Mouse (Mus musculus): ENCODE data around the gene Olfr1311. TPM values are rescaled to one million over a fixed set of nuclear protein-coding genes. Genes with fewer than 3 reads are reported as not detected.
"Not testable (repeated sequence)": the region's sequence is repeated elsewhere in the genome, so short reads cannot be mapped to it uniquely, and the experiment has no call there.

The Olfr1311 gene
- not detected in 2 replicates for polyA plus RNA-seq (2016; fragmentation: Nextera tagmentation; extraction: Ambion mirVana)

DNA sequence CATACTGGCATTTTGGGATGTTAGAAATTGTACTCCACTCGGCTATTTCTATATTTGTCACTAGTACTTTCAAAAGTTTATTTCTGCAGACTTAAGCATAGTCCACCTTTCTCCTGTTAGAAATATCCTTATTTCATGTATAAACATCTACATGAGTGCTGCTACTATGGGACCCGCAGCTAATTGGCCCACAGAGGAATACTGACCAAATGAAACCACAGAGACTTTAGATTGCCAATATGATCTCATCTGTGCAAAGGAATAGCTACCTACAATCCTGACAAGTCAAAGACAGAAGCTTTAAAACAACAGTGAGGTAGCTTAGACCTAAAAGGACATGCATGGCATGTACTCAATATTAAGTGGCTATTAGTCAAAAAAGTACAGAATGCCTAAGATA is at the start of gene Olfr1311:
Gene Olfr1311, minus strand, starts transcription at position 101 of the 400 bp plus-strand sequence.
- no peak for DNase-seq (ENCODE audit: low spot score)
- no peaks in the 10 kb centered on the region for H3K27me3 ChIP-seq (ENCODE audit: low read depth, poor library complexity, severe bottlenecking)
- no peak within 1 kb of the TSS for H3K27ac ChIP-seq (replicated peaks)
- no peaks in the 10 kb centered on the region for H3K9me3 ChIP-seq (replicated peaks)
- no peak within 1 kb of the TSS for H3K4me3 ChIP-seq
- no peaks in the 10 kb centered on the region for H3K36me3 ChIP-seq
- WGBS, result 92% methylated on average over 2 of the region's 2 CpGs
- H3K4me1 ChIP-seq, result no peaks in the 10 kb centered on the region

DNA sequence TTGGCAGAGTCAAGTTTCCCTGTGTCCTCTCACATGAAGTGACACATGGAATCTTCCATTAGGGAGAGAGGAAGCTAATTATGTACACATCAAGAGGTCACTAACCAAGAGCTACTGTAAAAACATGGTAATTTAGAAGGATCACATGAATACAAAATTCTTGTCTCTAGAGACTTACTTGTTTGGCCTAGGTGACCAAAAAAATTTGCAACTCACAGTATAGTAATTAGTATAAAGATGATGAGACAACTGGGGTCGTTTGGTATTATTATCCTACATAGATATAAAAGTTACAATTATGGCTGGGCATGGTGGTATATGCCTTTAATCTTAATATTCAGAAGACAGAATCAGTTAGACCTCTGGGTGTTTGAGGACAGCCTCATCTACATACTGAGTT is 25.9 kb upstream of the Olfr1311 start, which contains the start of gene Olfr1312:
Gene Olfr1312, minus strand, starts transcription at position 101 of the 400 bp plus-strand sequence.
- 35% methylated on average over 1 of the region's 1 CpGs for WGBS
- H3K36me3 ChIP-seq, result no peaks in the 10 kb centered on the region
- no peaks in the 10 kb centered on the region for H3K27me3 ChIP-seq (ENCODE audit: low read depth, poor library complexity, severe bottlenecking)
- H3K4me3 ChIP-seq, result no peak within 1 kb of the TSS
- no peak within 1 kb of the TSS for H3K27ac ChIP-seq (replicated peaks)
- H3K4me1 ChIP-seq, result no peaks in the 10 kb centered on the region
- no peaks in the 10 kb centered on the region for H3K9me3 ChIP-seq (replicated peaks)
- no peak for DNase-seq (ENCODE audit: low spot score)

DNA sequence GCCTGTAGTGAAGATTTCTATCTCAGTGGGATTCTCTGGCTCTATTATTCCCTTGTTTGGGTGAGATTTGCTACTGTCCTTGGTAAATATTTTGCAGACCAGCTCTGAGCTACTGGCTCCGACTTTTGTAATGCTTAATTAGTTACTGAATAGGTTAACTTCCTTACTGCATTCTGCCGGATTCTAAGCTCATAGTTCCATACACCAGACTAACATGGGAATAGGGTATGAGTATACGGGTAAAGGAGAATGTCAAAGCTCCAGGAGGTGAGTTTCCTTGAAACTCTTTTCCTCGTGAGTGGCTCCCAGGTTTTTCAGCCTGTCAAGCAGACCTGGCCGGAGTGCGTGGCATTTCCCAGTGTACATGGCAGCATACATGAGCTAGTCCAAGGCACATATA is 2.8 kb upstream of the Olfr1311 start:
- 56% methylated on average over 6 of the region's 6 CpGs for WGBS
- not testable (repeated sequence) for H3K4me3 ChIP-seq; H3K4me1 ChIP-seq; H3K9me3 ChIP-seq (replicated peaks); H3K27ac ChIP-seq (replicated peaks); H3K36me3 ChIP-seq; H3K27me3 ChIP-seq (ENCODE audit: low read depth, poor library complexity, severe bottlenecking); DNase-seq (ENCODE audit: low spot score)

DNA sequence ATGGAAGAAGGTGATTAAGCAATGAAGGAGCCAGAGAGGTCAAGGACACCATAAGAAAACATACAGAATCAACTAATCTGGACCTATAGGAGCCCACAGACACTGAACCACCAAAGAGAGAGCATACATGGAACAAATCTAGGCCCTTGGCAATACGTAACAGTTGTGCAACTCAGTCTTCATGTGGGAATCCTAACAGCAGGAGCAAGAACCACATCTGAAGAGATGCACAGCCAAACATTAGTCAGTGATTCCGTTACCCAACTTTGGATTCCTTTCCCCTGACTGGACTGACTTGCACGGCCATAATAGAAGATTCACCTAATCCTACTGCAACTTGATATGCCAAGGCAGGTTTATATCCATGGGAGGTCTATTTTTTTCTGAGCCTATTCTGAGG is 9.3 kb downstream of the Olfr1311 start:
- H3K27me3 ChIP-seq (ENCODE audit: low read depth, poor library complexity, severe bottlenecking), result no peaks in the 10 kb centered on the region

DNA sequence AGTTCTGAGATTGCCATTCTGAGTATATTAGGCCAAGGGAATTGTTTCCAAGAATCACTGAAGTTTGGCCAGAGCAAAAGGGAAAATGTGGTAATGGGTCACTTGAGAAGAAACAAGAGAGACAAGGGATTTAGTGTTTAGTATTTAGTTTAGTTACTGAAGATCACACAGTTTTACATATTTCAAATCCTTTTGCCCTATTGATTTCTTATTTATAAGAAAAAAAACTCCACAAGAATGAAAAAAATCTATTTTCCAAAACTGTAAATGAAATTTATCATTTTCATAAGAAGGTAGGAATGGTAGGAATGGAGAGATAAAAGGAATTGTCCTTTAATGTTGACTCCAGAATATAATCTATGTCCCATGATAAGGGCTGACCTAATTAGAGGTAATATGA is 11.6 kb downstream of the Olfr1311 start, which contains the start of gene Olfr1310:
Gene Olfr1310, minus strand, starts transcription at position 101 of the 400 bp plus-strand sequence.
- no peak within 1 kb of the TSS for H3K27ac ChIP-seq (replicated peaks)
- H3K4me1 ChIP-seq, result no peaks in the 10 kb centered on the region
- H3K27me3 ChIP-seq (ENCODE audit: low read depth, poor library complexity, severe bottlenecking), result no peaks in the 10 kb centered on the region
- no peaks in the 10 kb centered on the region for H3K36me3 ChIP-seq
- no peak within 1 kb of the TSS for H3K4me3 ChIP-seq
- no peak for DNase-seq (ENCODE audit: low spot score)
- H3K9me3 ChIP-seq (replicated peaks), result no peaks in the 10 kb centered on the region

More for the DNA sequence above, 9.3 kb downstream of the Olfr1311 start:
- H3K4me3 ChIP-seq, result no peak overlapping the region
- H3K27ac ChIP-seq (replicated peaks), result no peak overlapping the region
- 81% methylated on average over 3 of the region's 3 CpGs for WGBS
- no peak for DNase-seq (ENCODE audit: low spot score)
- no peaks in the 10 kb centered on the region for H3K4me1 ChIP-seq
- H3K36me3 ChIP-seq, result no peaks in the 10 kb centered on the region
- no peaks in the 10 kb centered on the region for H3K9me3 ChIP-seq (replicated peaks)

DNA sequence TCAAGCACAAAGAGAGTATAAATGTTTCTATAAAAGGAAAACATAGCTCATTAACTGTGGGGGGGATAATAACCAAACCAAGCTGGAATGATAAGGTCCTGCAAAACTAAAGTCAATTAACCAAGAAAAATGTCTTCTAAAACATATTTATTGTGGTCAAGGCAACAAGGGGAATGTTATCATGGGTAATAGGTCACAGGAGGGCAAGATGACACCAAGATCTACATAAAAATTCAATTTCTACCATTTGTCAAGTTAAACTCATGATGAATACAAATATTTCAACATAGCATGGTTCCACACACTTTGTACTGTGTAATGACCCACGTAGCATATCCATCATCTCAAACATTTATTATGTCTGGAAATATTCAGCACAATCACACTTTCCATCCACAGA is 34.0 kb downstream of the Olfr1311 start, which contains the start of gene Olfr1309:
Gene Olfr1309, minus strand, starts transcription at position 101 of the 400 bp plus-strand sequence.
- H3K4me3 ChIP-seq, result no peak within 1 kb of the TSS
- WGBS, result 90% methylated on average over 1 of the region's 1 CpGs
- no peaks in the 10 kb centered on the region for H3K36me3 ChIP-seq
- no peaks in the 10 kb centered on the region for H3K4me1 ChIP-seq
- no peak for DNase-seq (ENCODE audit: low spot score)
- no peaks in the 10 kb centered on the region for H3K27me3 ChIP-seq (ENCODE audit: low read depth, poor library complexity, severe bottlenecking)
- H3K9me3 ChIP-seq (replicated peaks), result no peaks in the 10 kb centered on the region
- no peak within 1 kb of the TSS for H3K27ac ChIP-seq (replicated peaks)

Other genes starting within 250 kb of the Olfr1311 start
- not detected in 2 replicates for gene Olfr1302, start 247.0 kb downstream of the Olfr1311 start, polyA plus RNA-seq (2016; fragmentation: Nextera tagmentation; extraction: Ambion mirVana)
- gene Olfr1303, start 204.1 kb downstream of the Olfr1311 start, polyA plus RNA-seq (2016; fragmentation: Nextera tagmentation; extraction: Ambion mirVana), result not detected in 2 replicates
- gene Olfr1305, start 147.3 kb downstream of the Olfr1311 start, polyA plus RNA-seq (2016; fragmentation: Nextera tagmentation; extraction: Ambion mirVana), result not detected in 2 replicates
- not detected in 2 replicates for gene Olfr1306, start 108.1 kb downstream of the Olfr1311 start, polyA plus RNA-seq (2016; fragmentation: Nextera tagmentation; extraction: Ambion mirVana)
- gene Olfr1307, start 75.0 kb downstream of the Olfr1311 start, polyA plus RNA-seq (2016; fragmentation: Nextera tagmentation; extraction: Ambion mirVana), result not detected in 2 replicates
- not detected in 2 replicates for gene Olfr1308, start 59.5 kb downstream of the Olfr1311 start, polyA plus RNA-seq (2016; fragmentation: Nextera tagmentation; extraction: Ambion mirVana)
- gene Olfr1309, start 34.1 kb downstream of the Olfr1311 start, polyA plus RNA-seq (2016; fragmentation: Nextera tagmentation; extraction: Ambion mirVana), result not detected in 2 replicates
- not detected in 2 replicates for gene Olfr1310, start 11.7 kb downstream of the Olfr1311 start, polyA plus RNA-seq (2016; fragmentation: Nextera tagmentation; extraction: Ambion mirVana)
- not detected in 2 replicates for gene Olfr1312, start 25.8 kb upstream of the Olfr1311 start, polyA plus RNA-seq (2016; fragmentation: Nextera tagmentation; extraction: Ambion mirVana)
- gene Olfr1313, start 53.4 kb upstream of the Olfr1311 start, polyA plus RNA-seq (2016; fragmentation: Nextera tagmentation; extraction: Ambion mirVana), result not detected in 2 replicates
- gene Olfr1314, start 72.4 kb upstream of the Olfr1311 start, polyA plus RNA-seq (2016; fragmentation: Nextera tagmentation; extraction: Ambion mirVana), result not detected in 2 replicates
- not detected in 2 replicates for gene Olfr1315-ps1, start 91.0 kb upstream of the Olfr1311 start, polyA plus RNA-seq (2016; fragmentation: Nextera tagmentation; extraction: Ambion mirVana)
- gene Olfr1316, start 110.6 kb upstream of the Olfr1311 start, polyA plus RNA-seq (2016; fragmentation: Nextera tagmentation; extraction: Ambion mirVana), result not detected in 2 replicates
- not detected in 2 replicates for gene Olfr1317, start 115.9 kb upstream of the Olfr1311 start, polyA plus RNA-seq (2016; fragmentation: Nextera tagmentation; extraction: Ambion mirVana)
- not detected in 2 replicates for gene Olfr1318, start 129.8 kb upstream of the Olfr1311 start, polyA plus RNA-seq (2016; fragmentation: Nextera tagmentation; extraction: Ambion mirVana)
- gene Lpcat4, start 215.1 kb upstream of the Olfr1311 start, polyA plus RNA-seq (2016; fragmentation: Nextera tagmentation; extraction: Ambion mirVana), result 11.4 and 13.7 TPM in 2 replicates
- 0.02 TPM in 1 of 2 replicates, not detected in the other for gene Nutm1, start 234.9 kb upstream of the Olfr1311 start, polyA plus RNA-seq (2016; fragmentation: Nextera tagmentation; extraction: Ambion mirVana)
- gene Nop10, start 237.5 kb upstream of the Olfr1311 start, polyA plus RNA-seq (2016; fragmentation: Nextera tagmentation; extraction: Ambion mirVana), result 178 and 211 TPM in 2 replicates
- gene Slc12a6, start 241.4 kb upstream of the Olfr1311 start, polyA plus RNA-seq (2016; fragmentation: Nextera tagmentation; extraction: Ambion mirVana), result 7.4 and 11.3 TPM in 2 replicates
- 0.04 TPM in 1 of 2 replicates, not detected in the other for gene Gm21985, start 241.9 kb upstream of the Olfr1311 start, polyA plus RNA-seq (2016; fragmentation: Nextera tagmentation; extraction: Ambion mirVana)